Mouse (Mus musculus): ENCODE measurements around the gene Smc1b. TPM values are rescaled to one million over a fixed set of nuclear protein-coding genes. Genes with fewer than 3 reads are reported as not detected.
"Not testable (repeated sequence)": the region's sequence is repeated elsewhere in the genome, so short reads cannot be mapped to it uniquely, and the experiment has no call there.

The Smc1b gene
- polyA plus RNA-seq, 1 experiment from 2014 or later, result 0.11 TPM

DNA sequence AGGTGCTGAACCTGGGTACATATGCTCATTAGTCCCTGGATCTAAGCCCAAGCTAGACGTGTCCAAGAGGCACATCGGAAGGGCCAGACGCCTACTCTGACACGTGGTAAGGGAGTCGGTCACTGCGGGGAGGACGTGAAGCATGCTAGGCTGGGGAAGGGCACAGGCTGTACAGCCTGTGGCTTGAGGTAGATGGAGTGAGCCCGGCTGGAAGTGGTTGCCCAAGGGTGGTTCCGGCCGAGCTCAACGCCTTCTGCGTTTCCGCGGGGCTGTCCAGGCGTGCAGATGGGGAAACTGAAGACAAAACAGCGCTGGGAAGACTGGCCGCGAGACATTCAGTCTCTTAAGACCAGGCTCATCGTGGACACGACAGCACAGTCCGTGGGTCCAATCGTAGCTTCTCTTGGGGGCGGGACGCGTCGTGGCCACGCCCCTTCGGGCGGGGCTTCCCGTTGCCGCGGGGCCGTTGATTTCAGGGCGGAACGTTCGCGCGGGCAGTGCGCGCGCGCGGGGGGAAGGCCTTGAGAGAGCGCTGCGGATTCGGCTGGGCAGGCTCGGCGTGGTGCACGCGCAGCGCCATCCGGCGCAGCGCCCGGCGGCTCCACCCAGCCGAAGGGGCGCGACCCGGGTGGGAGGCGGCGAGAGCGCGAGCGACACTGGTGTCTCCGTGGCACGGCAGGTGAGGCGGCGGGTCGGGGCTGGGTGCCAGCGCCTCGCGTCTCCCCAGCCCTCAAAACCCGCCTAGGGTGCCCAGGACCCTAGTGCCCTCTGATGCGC lies 95.0 kb downstream of the Smc1b start:
- Histone ChIP-seq H3K27me3 (ENCODE audit: low read depth, poor library complexity, severe bottlenecking) (peaks cover 26% of the 10 kb centered on the region), H3K27ac (replicated peaks) (peak overlapping the region; percentile 89), H3K4me3 (peak overlapping the region; percentile 89), H3K4me1 (peaks cover 38% of the 10 kb centered on the region), H3K9me3 (replicated peaks) (0 out of 2 replicates have a peak, but pooled peaks cover 3% of the 10 kb centered on the region), H3K36me3 (no peaks in the 10 kb centered on the region)
- under 1% methylated on average over 75 of the region's 75 CpGs for WGBS
- peak; percentile 96 for DNase-seq (ENCODE audit: low spot score)

DNA sequence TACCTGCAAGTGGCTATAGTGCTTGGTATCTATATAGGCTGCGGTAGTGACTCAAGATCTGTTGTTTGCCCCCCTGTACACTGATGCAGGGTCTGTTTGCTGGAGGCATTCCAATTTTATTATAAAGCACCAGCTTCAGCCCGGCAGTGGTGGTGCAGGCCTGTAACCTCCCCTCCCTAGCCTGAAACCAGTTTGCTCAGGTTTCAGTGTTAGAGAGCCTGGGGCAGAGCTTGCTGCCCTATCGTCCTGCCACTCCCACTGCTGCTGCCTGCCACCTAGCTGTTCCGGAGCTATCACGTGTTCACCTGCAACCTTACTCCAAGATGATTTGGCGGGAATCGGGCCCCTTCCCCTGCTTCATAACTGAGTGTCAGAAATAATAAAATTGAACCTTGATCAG lies 97.8 kb downstream of the Smc1b start:
- Histone ChIP-seq H3K4me1 (peaks cover 29% of the 10 kb centered on the region), H3K27me3 (ENCODE audit: low read depth, poor library complexity, severe bottlenecking) (peaks cover 26% of the 10 kb centered on the region)
- not testable (repeated sequence) for DNase-seq (ENCODE audit: low spot score); H3K9me3 ChIP-seq (replicated peaks); H3K36me3 ChIP-seq; H3K4me3 ChIP-seq; H3K27ac ChIP-seq (replicated peaks)
- 61% methylated on average over 7 of the region's 7 CpGs for WGBS

DNA sequence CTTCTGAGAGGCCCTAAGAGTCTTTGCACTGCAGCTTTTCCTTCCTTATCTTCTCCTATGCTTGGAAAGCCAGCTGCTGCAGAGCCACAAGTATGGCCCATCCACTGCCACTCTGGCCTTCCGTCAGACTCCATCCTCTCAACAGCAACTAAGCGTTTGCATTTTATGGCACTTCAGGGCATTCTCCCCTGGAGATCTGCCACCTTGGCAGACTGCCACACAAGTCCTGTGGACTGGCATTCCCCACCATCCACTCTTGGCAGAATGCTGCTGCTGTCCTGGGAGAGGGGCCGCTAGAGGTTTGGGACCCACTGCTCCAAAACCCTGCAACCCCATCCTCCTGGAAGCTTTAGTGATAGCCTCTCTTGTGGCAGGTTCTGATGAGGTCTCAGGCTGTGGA lies 99.9 kb downstream of the Smc1b start:
- 0 out of 2 replicates have a peak, but pooled peaks cover 3% of the 10 kb centered on the region for H3K9me3 ChIP-seq (replicated peaks)
- H3K4me3 ChIP-seq, result no peak overlapping the region
- DNase-seq (ENCODE audit: low spot score), result no peak
- peaks cover 10% of the 10 kb centered on the region for H3K4me1 ChIP-seq
- 95% methylated on average over 3 of the region's 3 CpGs for WGBS
- H3K27me3 ChIP-seq (ENCODE audit: low read depth, poor library complexity, severe bottlenecking), result peaks cover 23% of the 10 kb centered on the region
- no peaks in the 10 kb centered on the region for H3K36me3 ChIP-seq
- H3K27ac ChIP-seq (replicated peaks), result no peak overlapping the region

DNA sequence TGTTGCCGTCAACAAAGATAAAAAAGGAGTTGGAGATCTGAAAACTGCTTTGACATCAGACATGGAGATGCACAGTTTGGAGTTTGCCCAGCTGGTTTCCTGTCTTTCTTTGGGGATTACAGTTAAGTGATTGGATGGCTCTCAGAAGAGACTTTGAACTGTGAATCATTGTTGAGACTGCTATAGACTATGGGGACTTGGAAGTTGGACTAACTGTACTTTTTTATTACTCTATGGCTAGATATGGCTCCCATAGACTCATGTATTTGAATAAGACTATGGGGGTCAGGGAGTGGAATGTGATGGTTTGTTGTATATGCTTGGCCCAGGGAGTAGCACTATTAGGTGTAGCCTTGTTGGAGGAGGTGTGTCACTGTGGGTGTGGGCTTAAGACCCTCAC lies 101.1 kb downstream of the Smc1b start:
- not testable (repeated sequence) for DNase-seq (ENCODE audit: low spot score); H3K4me3 ChIP-seq; H3K9me3 ChIP-seq (replicated peaks); H3K36me3 ChIP-seq; H3K27ac ChIP-seq (replicated peaks); H3K4me1 ChIP-seq
- H3K27me3 ChIP-seq (ENCODE audit: low read depth, poor library complexity, severe bottlenecking), result peaks cover 16% of the 10 kb centered on the region
- WGBS, result 93% methylated on average over 1 of the region's 1 CpGs

DNA sequence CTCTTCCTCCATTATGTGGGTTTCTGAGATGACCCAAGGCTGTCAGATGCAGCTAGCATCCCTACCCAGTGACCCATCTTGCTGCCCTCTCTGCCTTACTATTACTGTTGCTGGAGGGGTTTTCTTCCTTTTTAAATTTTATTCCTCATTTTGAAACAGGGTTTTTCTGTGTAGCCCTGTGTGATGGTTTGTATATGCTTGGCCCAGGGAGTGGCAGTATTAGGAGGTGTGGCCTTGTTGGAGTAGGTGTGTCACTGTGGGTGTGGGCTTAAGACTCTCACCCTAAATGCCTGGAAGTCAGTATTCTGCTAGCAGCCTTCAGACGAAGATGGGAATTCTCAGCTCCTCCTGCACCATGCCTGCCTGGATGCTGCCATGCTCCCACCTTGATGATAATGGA lies 103.1 kb downstream of the Smc1b start, which contains the start of gene Fam118a:
TSS of gene Fam118a (plus strand) at position 301 of the 400 bp plus-strand sequence.
- H3K36me3 ChIP-seq; H3K4me3 ChIP-seq; H3K27ac ChIP-seq (replicated peaks); DNase-seq (ENCODE audit: low spot score); H3K27me3 ChIP-seq (ENCODE audit: low read depth, poor library complexity, severe bottlenecking); H3K4me1 ChIP-seq; H3K9me3 ChIP-seq (replicated peaks): not testable (repeated sequence)
- 52% methylated on average over 1 of the region's 1 CpGs for WGBS

DNA sequence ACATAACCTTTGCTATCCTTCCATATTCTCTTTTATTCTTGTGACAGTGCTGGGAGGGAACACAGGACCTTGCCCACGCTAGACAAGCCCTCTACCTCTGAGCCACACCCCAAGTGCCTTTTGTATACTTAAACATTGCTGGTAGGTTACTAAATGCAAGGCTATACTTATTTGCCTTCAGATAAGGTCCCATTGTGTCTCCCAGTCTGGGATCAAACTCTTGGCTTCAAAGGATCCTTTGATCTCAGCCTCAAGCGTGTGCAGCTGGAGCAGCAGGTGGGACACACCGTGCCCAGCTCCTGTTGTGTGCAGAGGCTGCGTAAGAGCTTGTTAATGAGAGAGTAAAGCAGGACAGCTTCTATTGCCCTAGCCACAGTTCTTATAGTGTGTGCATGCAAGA lies 104.0 kb downstream of the Smc1b start:
- WGBS, result 50% methylated on average over 4 of the region's 4 CpGs
- no peak overlapping the region for H3K27ac ChIP-seq (replicated peaks)
- no peak for DNase-seq (ENCODE audit: low spot score)
- no peaks in the 10 kb centered on the region for H3K36me3 ChIP-seq
- 0 out of 2 replicates have a peak, but pooled peaks cover 3% of the 10 kb centered on the region for H3K9me3 ChIP-seq (replicated peaks)
- no peaks in the 10 kb centered on the region for H3K4me1 ChIP-seq
- H3K4me3 ChIP-seq, result no peak overlapping the region
- no peaks in the 10 kb centered on the region for H3K27me3 ChIP-seq (ENCODE audit: low read depth, poor library complexity, severe bottlenecking)

DNA sequence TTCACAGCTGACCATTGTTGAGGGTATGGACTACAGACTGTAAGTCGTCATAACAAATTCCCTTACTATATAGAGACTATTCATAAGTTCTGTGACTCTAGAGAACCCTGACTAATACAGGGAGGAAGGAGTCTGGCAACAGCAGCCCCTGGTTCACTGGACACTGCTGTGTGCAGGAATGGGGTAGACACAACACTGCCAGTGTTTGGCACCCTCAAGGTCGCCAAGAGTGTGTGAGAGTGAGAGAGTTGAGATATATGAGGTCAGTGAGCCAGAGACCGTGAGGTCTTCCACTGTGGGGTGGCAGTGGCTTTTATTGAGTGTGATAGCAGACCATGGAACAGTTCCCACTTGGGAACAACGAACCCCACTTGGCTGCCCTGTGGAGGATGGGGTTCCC lies 105.6 kb downstream of the Smc1b start:
- no peak for DNase-seq (ENCODE audit: low spot score)
- 84% methylated on average over 4 of the region's 4 CpGs for WGBS
- no peak overlapping the region for H3K27ac ChIP-seq (replicated peaks)
- H3K4me1 ChIP-seq, result no peaks in the 10 kb centered on the region
- no peaks in the 10 kb centered on the region for H3K9me3 ChIP-seq (replicated peaks)
- no peak overlapping the region for H3K4me3 ChIP-seq
- H3K27me3 ChIP-seq (ENCODE audit: low read depth, poor library complexity, severe bottlenecking), result no peaks in the 10 kb centered on the region; the same call in 1 of the 2 replicates
- H3K36me3 ChIP-seq, result no peaks in the 10 kb centered on the region

DNA sequence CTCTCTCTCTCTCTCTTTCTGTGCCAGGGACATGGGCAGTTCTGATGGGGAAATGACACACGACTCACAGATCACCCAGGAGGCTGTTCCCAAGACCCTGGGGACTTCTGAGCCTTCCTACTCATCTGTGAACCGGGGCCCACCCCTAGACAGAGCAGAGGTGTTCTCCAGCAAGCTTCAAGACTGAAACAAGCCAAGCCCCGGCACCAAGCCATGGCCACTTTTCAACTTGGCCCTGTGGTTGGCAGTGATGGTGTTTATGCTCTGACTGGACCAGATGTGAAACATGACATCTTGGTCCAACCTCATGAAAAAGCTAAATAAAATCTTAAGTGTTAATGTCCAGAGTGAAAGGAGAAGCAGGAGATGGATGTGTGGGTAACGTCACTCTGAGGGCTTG lies 109.6 kb downstream of the Smc1b start:
- Histone ChIP-seq H3K27ac (replicated peaks) (no peak overlapping the region), H3K27me3 (ENCODE audit: low read depth, poor library complexity, severe bottlenecking) (peaks cover 14% of the 10 kb centered on the region), H3K36me3 (no peaks in the 10 kb centered on the region), H3K4me1 (peaks cover 13% of the 10 kb centered on the region), H3K9me3 (replicated peaks) (no peaks in the 10 kb centered on the region), H3K4me3 (no peak overlapping the region)
- WGBS, result 76% methylated on average over 4 of the region's 4 CpGs
- DNase-seq (ENCODE audit: low spot score), result no peak

DNA sequence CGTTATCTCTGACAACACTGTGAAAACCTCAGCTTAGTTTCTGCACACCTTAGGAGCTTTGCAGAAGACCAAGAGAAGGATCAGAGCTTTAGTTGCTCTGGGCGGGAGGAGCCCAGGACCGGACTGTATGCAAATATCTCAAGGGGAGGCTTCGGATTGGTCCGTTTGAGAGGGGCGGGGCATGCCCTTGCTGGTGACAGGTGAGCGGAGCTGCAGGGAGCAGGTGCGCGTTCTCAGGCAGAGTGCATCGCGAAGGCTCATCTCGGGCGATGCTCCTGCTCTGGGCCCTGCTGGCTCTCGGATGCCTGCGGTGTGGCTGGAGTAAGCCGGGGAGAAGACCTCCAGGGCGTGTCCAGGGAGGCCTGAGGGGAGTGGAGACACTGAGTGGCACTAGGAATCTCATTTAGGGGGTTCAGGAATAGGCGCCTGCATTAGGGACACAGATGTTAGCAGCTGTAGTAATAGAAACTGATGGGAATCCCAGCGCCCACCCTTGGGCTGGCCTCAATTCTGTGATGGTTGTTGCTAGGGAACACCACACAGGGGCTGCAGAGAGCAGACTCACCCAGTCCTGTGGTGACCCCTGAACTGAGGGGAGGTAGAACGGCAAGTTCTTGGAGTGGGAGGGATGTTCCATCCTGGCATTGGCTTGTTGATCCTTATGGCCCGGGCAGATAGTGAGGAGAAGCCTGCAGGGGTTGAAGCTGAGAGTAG lies 114.7 kb downstream of the Smc1b start, which contains the start of gene Upk3a:
TSS of gene Upk3a (plus strand) at position 191 of the 714 bp plus-strand sequence.
- WGBS, result 11% methylated on average over 21 of the region's 21 CpGs
- Histone ChIP-seq H3K27me3 (ENCODE audit: low read depth, poor library complexity, severe bottlenecking) (peaks cover 44% of the 10 kb centered on the region), H3K36me3 (no peaks in the 10 kb centered on the region), H3K27ac (replicated peaks) (no peak within 1 kb of the TSS), H3K4me1 (peaks cover 32% of the 10 kb centered on the region), H3K4me3 (peak within 1 kb of the TSS; percentile 34; the same call in 1 of the 2 replicates), H3K9me3 (replicated peaks) (no peaks in the 10 kb centered on the region)
- DNase-seq (ENCODE audit: low spot score), result peak; percentile 21

DNA sequence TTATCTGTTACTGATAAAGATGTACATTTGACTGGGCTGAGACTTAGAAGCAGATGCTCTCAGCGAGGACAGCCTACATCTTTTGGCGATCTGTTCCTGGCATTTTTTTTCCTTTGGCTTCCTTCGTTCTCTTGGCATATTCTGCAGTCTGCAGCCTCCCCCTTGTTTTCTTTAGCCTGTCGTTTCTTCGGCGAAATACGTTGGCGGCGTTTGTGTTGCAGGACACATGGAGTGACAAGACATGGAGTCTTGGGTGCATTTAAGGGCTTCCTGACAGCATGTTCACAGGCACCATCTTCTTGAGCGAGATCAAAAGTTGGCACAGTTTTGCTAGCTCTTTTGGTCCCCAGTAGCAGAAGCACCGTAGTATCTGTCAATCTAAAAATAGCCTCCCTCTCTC lies 116.0 kb downstream of the Smc1b start:
- Histone ChIP-seq H3K9me3 (replicated peaks) (no peaks in the 10 kb centered on the region), H3K27ac (replicated peaks) (no peak overlapping the region), H3K27me3 (ENCODE audit: low read depth, poor library complexity, severe bottlenecking) (peaks cover 44% of the 10 kb centered on the region), H3K4me1 (peaks cover 38% of the 10 kb centered on the region), H3K36me3 (no peaks in the 10 kb centered on the region), H3K4me3 (no peak overlapping the region)
- WGBS, result 85% methylated on average over 11 of the region's 11 CpGs
- DNase-seq (ENCODE audit: low spot score), result no peak

Other genes starting within 250 kb of the Smc1b start
- 0.96 and 1.1 TPM in 2 replicates for gene Gm29666, start 211.9 kb downstream of the Smc1b start, polyA plus RNA-seq (2016; fragmentation: Nextera tagmentation; extraction: Ambion mirVana)
- 70.5 and 70.7 TPM in 2 replicates for gene Nup50, start 208.6 kb downstream of the Smc1b start, polyA plus RNA-seq (2016; fragmentation: Nextera tagmentation; extraction: Ambion mirVana)
- gene 5031439G07Rik, start 143.4 kb downstream of the Smc1b start, polyA plus RNA-seq (2016; fragmentation: Nextera tagmentation; extraction: Ambion mirVana), result 10.1 and 10.8 TPM in 2 replicates
- 0.16 TPM in 1 of 2 replicates, not detected in the other for gene Upk3a, start 114.8 kb downstream of the Smc1b start, polyA plus RNA-seq (2016; fragmentation: Nextera tagmentation; extraction: Ambion mirVana)
- gene Fam118a, start 103.0 kb downstream of the Smc1b start, polyA plus RNA-seq (2016; fragmentation: Nextera tagmentation; extraction: Ambion mirVana), result 33.1 and 34.9 TPM in 2 replicates
- 0.41 and 0.57 TPM in 2 replicates for gene Ribc2, start 114 bp upstream of the Smc1b start, polyA plus RNA-seq (2016; fragmentation: Nextera tagmentation; extraction: Ambion mirVana)
- gene Fbln1, start 74.0 kb upstream of the Smc1b start, polyA plus RNA-seq (2016; fragmentation: Nextera tagmentation; extraction: Ambion mirVana), result 162 and 179 TPM in 2 replicates
- 341 and 369 TPM in 2 replicates for gene Atxn10, start 204.3 kb upstream of the Smc1b start, polyA plus RNA-seq (2016; fragmentation: Nextera tagmentation; extraction: Ambion mirVana)

Measured in midbrain, embryonic 10.5 days (tissue).